Mouse (Mus musculus): ENCODE measurements around the gene Pigx. TPM values are rescaled to one million over a fixed set of nuclear protein-coding genes. Genes with fewer than 3 reads are reported as not detected.

Gene Pigx
- polyA plus RNA-seq, 1 experiment from 2014 or later = 36.0 TPM

- Histone ChIP-seq H3K4me2 (ENCODE audit: low read depth, low read length) (no peak overlapping the region), H3K9me3 (replicated peaks; ENCODE audit: control insufficient read depth, low read length) (no peaks in the 10 kb centered on the region), H3K9ac (ENCODE audit: low read depth, low read length) (no peak overlapping the region), H3K4me3 (ENCODE audit: low read depth, low read length) (no peak overlapping the region), H3K27me3 (ENCODE audit: control insufficient read depth, insufficient read depth, low read depth, low read length) (no peaks in the 10 kb centered on the region), H3K4me1 (ENCODE audit: control insufficient read depth, low read depth, low read length) (no peaks in the 10 kb centered on the region), H3K36me3 (ENCODE audit: control insufficient read depth, insufficient read depth) (peaks cover 19% of the 10 kb centered on the region), H3K27ac (ENCODE audit: low read length) (no peak overlapping the region)
- ATAC-seq (ENCODE audit: low read depth) = no peak
- WGBS (ENCODE audit: insufficient replicate concordance) = 75% methylated on average over 4 of the region's 4 CpGs
Observed at GRCm38 (mm10) chr16:32042367-32042766, 57.2 kb downstream of the Pigx start.

Other genes starting within 250 kb of the Pigx start
- 0.55 TPM in 1 of 2 replicates, not detected in the other for gene Meltf, start 220.9 kb downstream of the Pigx start, polyA plus RNA-seq (2015; fragmentation: Nextera tagmentation; extraction: Ambion mirVana)
- gene Pigz, start 165.9 kb downstream of the Pigx start, polyA plus RNA-seq (2015; fragmentation: Nextera tagmentation; extraction: Ambion mirVana) = 0.37 and 0.48 TPM in 2 replicates
- gene 0610012G03Rik, start 151.2 kb downstream of the Pigx start, polyA plus RNA-seq (2015; fragmentation: Nextera tagmentation; extraction: Ambion mirVana) = 36.7 and 37.4 TPM in 2 replicates
- 25.8 and 26.8 TPM in 2 replicates for gene Ncbp2, start 151.2 kb downstream of the Pigx start, polyA plus RNA-seq (2015; fragmentation: Nextera tagmentation; extraction: Ambion mirVana)
- 4.9 and 5.4 TPM in 2 replicates for gene Senp5, start 96.5 kb downstream of the Pigx start, polyA plus RNA-seq (2015; fragmentation: Nextera tagmentation; extraction: Ambion mirVana)
- gene Pak2, start 20.4 kb downstream of the Pigx start, polyA plus RNA-seq (2015; fragmentation: Nextera tagmentation; extraction: Ambion mirVana) = 9.7 and 10.6 TPM in 2 replicates
- 5.6 and 5.8 TPM in 2 replicates for gene Cep19, start 60 bp upstream of the Pigx start, polyA plus RNA-seq (2015; fragmentation: Nextera tagmentation; extraction: Ambion mirVana)
- gene Nrros, start 65.9 kb upstream of the Pigx start, polyA plus RNA-seq (2015; fragmentation: Nextera tagmentation; extraction: Ambion mirVana) = 22.8 and 23.3 TPM in 2 replicates
- gene Bex6, start 80.1 kb upstream of the Pigx start, polyA plus RNA-seq (2015; fragmentation: Nextera tagmentation; extraction: Ambion mirVana) = 0.90 and 1.1 TPM in 2 replicates
- 1.5 and 1.6 TPM in 2 replicates for gene Fbxo45, start 147.4 kb upstream of the Pigx start, polyA plus RNA-seq (2015; fragmentation: Nextera tagmentation; extraction: Ambion mirVana)
- 9.8 and 11.4 TPM in 2 replicates for gene Wdr53, start 147.5 kb upstream of the Pigx start, polyA plus RNA-seq (2015; fragmentation: Nextera tagmentation; extraction: Ambion mirVana)
- not detected in 2 replicates for gene Smco1, start 171.7 kb upstream of the Pigx start, polyA plus RNA-seq (2015; fragmentation: Nextera tagmentation; extraction: Ambion mirVana)
- gene Rnf168, start 177.7 kb upstream of the Pigx start, polyA plus RNA-seq (2015; fragmentation: Nextera tagmentation; extraction: Ambion mirVana) = 10.9 and 11.9 TPM in 2 replicates
- 10.2 TPM in 2 replicates for gene Ubxn7, start 232.5 kb upstream of the Pigx start, polyA plus RNA-seq (2015; fragmentation: Nextera tagmentation; extraction: Ambion mirVana)